In genomic region chr5:5365285-5366076, GRCm38 (mm10) we compare ENCODE assay signal across 25 mouse cellular contexts. TPM values are rescaled to one million over a fixed set of nuclear protein-coding genes. Genes with fewer than 3 reads are reported as not detected.
A peak's percentile ranks its signal among the peaks of the same experiment; 100 is the strongest.
DNase-seq lines count a peak whose midpoint lies in the region; ATAC-seq and TF ChIP-seq lines count a peak whose summit lies in the region.
"Had no signal": no experiment of that assay in that cellular context is flagged by ENCODE, and none has a peak within 500 bp of the region (broad histone marks: within the 10 kb centered on the region; RNA-seq: fewer than 3 reads in every experiment).

No protein-coding gene starts in this region.

- ATAC-seq in kidney, embryonic 15.5 days (replicated peaks; ENCODE audit: low FRiP score), result no peak
- ATAC-seq: forebrain, embryonic 16.5 days; intestine, embryonic 16.5 days had no signal

- dilution Hi-C loops in CH12.LX (cut with MboI; ENCODE audit: extremely low pct_ligation_motif_present, extremely low pct_unique_long_range_greater_than_20kb, low sequenced_read_pairs), result no loop called here

- no peak for TF ChIP-seq CTCF in kidney, adult 2 months (conservative IDR thresholded peaks at IDR 0.05; ENCODE audit: insufficient read depth, insufficient read length, low read depth, low read length)
- TF ChIP-seq CTCF in lung, adult 2 months (IDR thresholded peaks at IDR 0.05; ENCODE audit: insufficient read depth, low read length), result no peak
- no peak for TF ChIP-seq CTCF in CH12.LX (conservative IDR thresholded peaks at IDR 0.05 in 1 of 2, IDR thresholded peaks at IDR 0.05 in 1 of 2; ENCODE audit: low read depth in 2 of 2, low read length in 2 of 2)

- 0 out of 2 replicates have a peak, but pooled peaks cover 3% of the 10 kb centered on the region for H3K4me1 ChIP-seq in kidney, adult 2 months (ENCODE audit: control insufficient read depth, insufficient read depth, low read length)
- 0 out of 2 replicates have a peak, but pooled peaks cover 2% of the 10 kb centered on the region for H3K4me1 ChIP-seq in kidney, embryonic 15.5 days
- H3K4me1 ChIP-seq in lung, adult 2 months (ENCODE audit: control insufficient read depth, insufficient read depth, low read length), result peaks cover 6% of the 10 kb centered on the region
- peaks cover 4 to 51% of the 10 kb centered on the region in 2 experiments; a peak in 3 of 4 replicates for H3K4me1 ChIP-seq in CH12.LX (ENCODE audit: control insufficient read depth in 1 of 2, insufficient read depth in 2 of 2)
- H3K4me1 ChIP-seq: limb, embryonic 13.5 days had no signal

- 0 out of 2 replicates have a peak, but pooled peaks cover 3% of the 10 kb centered on the region for H3K9me3 ChIP-seq in kidney, embryonic 15.5 days (replicated peaks)
- peaks cover 4% of the 10 kb centered on the region for H3K9me3 ChIP-seq in CH12.LX (replicated peaks; ENCODE audit: low read length)
- H3K9me3 ChIP-seq: heart, embryonic 15.5 days; hindbrain, embryonic 13.5 days had no signal

- in situ Hi-C loops in CH12.LX (cut with MboI; ENCODE audit: low pct_ligation_motif_present, low pct_unique_long_range_greater_than_20kb, low sequenced_read_pairs), result loop anchor here (25.0 kb wide), 1 partner anchor 403 kb away; no protein-coding TSS in a partner anchor

- no peak for TF ChIP-seq RAD21 in CH12.LX (IDR thresholded peaks at IDR 0.05; ENCODE audit: low read depth, low read length)

- H3ac ChIP-seq in myocyte (ENCODE audit: control insufficient read depth, insufficient read length), result no peak overlapping the region

- no peak for TF ChIP-seq POLR2A in kidney, adult 2 months (IDR thresholded peaks at IDR 0.05; ENCODE audit: low read depth, low read length)
- TF ChIP-seq POLR2A in lung, adult 2 months (IDR thresholded peaks at IDR 0.05; ENCODE audit: borderline replicate concordance, extremely low read depth, low read depth, low read length), result no peak
- TF ChIP-seq POLR2A in CH12.LX (IDR thresholded peaks at IDR 0.05; ENCODE audit: low read depth, low read length) (no peak), myocyte (IDR thresholded peaks at IDR 0.05; ENCODE audit: insufficient read length, low read depth) (no peak)

- H3K4me2 ChIP-seq in kidney, embryonic 15.5 days, result no peak overlapping the region
- H3K4me2 ChIP-seq in CH12.LX (ENCODE audit: insufficient read depth, low read depth, poor library complexity, severe bottlenecking), result peak overlapping the region; percentile 79
- no peak overlapping the region for H3K4me2 ChIP-seq in myocyte (ENCODE audit: low read depth)
- H3K4me2 ChIP-seq: heart, embryonic 15.5 days; hindbrain, embryonic 13.5 days; limb, embryonic 13.5 days; liver, embryonic 11.5 days had no signal

- H3K4me3 ChIP-seq in kidney, adult 2 months (ENCODE audit: insufficient read depth, low read depth, low read length), result no peak overlapping the region
- H3K4me3 ChIP-seq in kidney, embryonic 15.5 days (replicated peaks), result no peak overlapping the region
- H3K4me3 ChIP-seq in lung, adult 2 months (replicated peaks; ENCODE audit: extremely low read depth, low read depth, low read length), result no peak overlapping the region
- H3K4me3 ChIP-seq in CH12.LX (replicated peaks in 1 of 3; ENCODE audit: low read depth in 2 of 3, low read length in 2 of 3, poor library complexity in 1 of 3), result peak overlapping the region in 1 of 3 experiments; percentile 28
- no peak overlapping the region for H3K4me3 ChIP-seq in myocyte
- H3K4me3 ChIP-seq: erythroblast, embryonic 14.5 days; heart, embryonic 10.5 days; heart, embryonic 15.5 days; hindbrain, embryonic 13.5 days; limb, embryonic 13.5 days had no signal

- no peaks in the 10 kb centered on the region for H3K27me3 ChIP-seq in kidney, adult 2 months (replicated peaks; ENCODE audit: control insufficient read depth, insufficient read depth, low read length)
- no peaks in the 10 kb centered on the region for H3K27me3 ChIP-seq in kidney, embryonic 15.5 days
- H3K27me3 ChIP-seq in CH12.LX (replicated peaks) (no peaks in the 10 kb centered on the region), myocyte (ENCODE audit: control insufficient read depth, insufficient read depth, insufficient read length) (no peaks in the 10 kb centered on the region)
- H3K27me3 ChIP-seq: heart, embryonic 15.5 days; hindbrain, embryonic 13.5 days; limb, embryonic 13.5 days had no signal

- peak; percentile 33 for DNase-seq in kidney, adult 2 months
- DNase-seq in lung, adult 18-20 months, result peak; percentile 28 to 35
- DNase-seq in lung, adult 2 months, result no peak
- DNase-seq in CH12.LX (ENCODE audit: extremely low read depth), result no peak
- DNase-seq in right cerebral cortex, postnatal 25 days, result no peak
- DNase-seq: adrenal gland, postnatal 25 days; cerebellum, adult 11-12 months; cerebellum, adult 9-11 months; heart, postnatal 36 days; midbrain, embryonic 14.5 days; spleen, adult 18-20 months; thymus, adult 18-20 months; thymus, postnatal 25 days had no signal

- no peak overlapping the region for H3K9ac ChIP-seq in kidney, embryonic 15.5 days
- H3K9ac ChIP-seq in CH12.LX (ENCODE audit: insufficient read depth, low read depth), result no peak overlapping the region; the same call in 1 of the 2 replicates
- H3K9ac ChIP-seq: heart, embryonic 15.5 days; hindbrain, embryonic 13.5 days; limb, embryonic 13.5 days had no signal

- 68% methylated on average over 14 of the region's 14 CpGs for WGBS in kidney, adult 2 months
- 81% methylated on average over 14 of the region's 14 CpGs for WGBS in kidney, embryonic 15.5 days
- 66% methylated on average over 14 of the region's 14 CpGs for WGBS in lung, adult 2 months

- no peaks in the 10 kb centered on the region for H3K36me3 ChIP-seq in kidney, adult 2 months (ENCODE audit: control insufficient read depth, insufficient read depth, low read length)
- peaks cover 3% of the 10 kb centered on the region; the same call in 1 of the 2 replicates for H3K36me3 ChIP-seq in kidney, embryonic 15.5 days
- H3K36me3 ChIP-seq in CH12.LX (replicated peaks in 1 of 2; ENCODE audit: control insufficient read depth in 1 of 2, insufficient read depth in 1 of 2, low read length in 1 of 2) (peaks cover 0 to 21% of the 10 kb centered on the region in 2 experiments), myocyte (ENCODE audit: control insufficient read depth, insufficient read depth) (peaks cover 8% of the 10 kb centered on the region)
- H3K36me3 ChIP-seq: heart, embryonic 15.5 days had no signal

- TF ChIP-seq EP300 in CH12.LX (IDR thresholded peaks at IDR 0.05; ENCODE audit: low read length), result 0 out of 2 replicates have a peak, but pooled peaks have one; percentile 49

- H3K79me2 ChIP-seq in CH12.LX (replicated peaks; ENCODE audit: control insufficient read depth, extremely low read depth, insufficient read depth, poor library complexity, severe bottlenecking) (no peaks in the 10 kb centered on the region; the same call in none of the 2 replicates), myocyte (ENCODE audit: control insufficient read depth, insufficient read depth) (peaks cover 26% of the 10 kb centered on the region)

- no peak overlapping the region for H3K27ac ChIP-seq in kidney, adult 2 months (ENCODE audit: insufficient read depth, low read depth, low read length)
- no peak overlapping the region for H3K27ac ChIP-seq in kidney, embryonic 15.5 days
- peak overlapping the region; percentile 37 for H3K27ac ChIP-seq in CH12.LX (ENCODE audit: insufficient read depth, low read depth)
- H3K27ac ChIP-seq: heart, embryonic 10.5 days; heart, embryonic 15.5 days; hindbrain, embryonic 13.5 days; limb, embryonic 13.5 days; macrophage; stomach, postnatal 0 days had no signal

TF ChIP-seq in CH12.LX, 34 proteins besides CTCF, POLR2A, EP300 and RAD21 (continues in another document):
- TF ChIP-seq MYC (IDR thresholded peaks at IDR 0.05; ENCODE audit: low read depth, low read length) (0 out of 2 replicates have a peak, but pooled peaks have one; percentile 58), TCF12 (IDR thresholded peaks at IDR 0.05; ENCODE audit: low read depth, low read length) (peak; percentile 48; the same call in 1 of the 2 replicates), MAZ (IDR thresholded peaks at IDR 0.05; ENCODE audit: low read depth, low read length) (no peak; the same call in 1 of the 2 replicates), MAX (IDR thresholded peaks at IDR 0.05; ENCODE audit: low read length) (peak; percentile 56; the same call in 1 of the 2 replicates), RCOR1 (conservative IDR thresholded peaks at IDR 0.05; ENCODE audit: low read depth, low read length) (0 out of 2 replicates have a peak, but pooled peaks have one; percentile 55), UBTF (IDR thresholded peaks at IDR 0.05; ENCODE audit: low read depth, low read length) (no peak), IRF4 (IDR thresholded peaks at IDR 0.05; ENCODE audit: low read depth, low read length) (peak; percentile 36; the same call in 1 of the 2 replicates), CHD2 (IDR thresholded peaks at IDR 0.05; ENCODE audit: low read length) (peak; percentile 81), BHLHE40 (IDR thresholded peaks at IDR 0.05; ENCODE audit: low read depth, low read length) (peak; percentile 35; the same call in 1 of the 2 replicates), SMC3 (IDR thresholded peaks at IDR 0.05; ENCODE audit: low read depth, low read length) (no peak)

TF ChIP-seq in myocyte, 11 proteins besides CTCF, POLR2A, EP300 and RAD21:
- TF ChIP-seq MYOD1 (IDR thresholded peaks at IDR 0.05; ENCODE audit: control insufficient read depth in 1 of 3, insufficient read length in 2 of 3, low read depth in 2 of 3) (peak in 2 of 3 experiments; percentile 86 to 87), MAX (IDR thresholded peaks at IDR 0.05; ENCODE audit: low read depth) (no peak), TCF3 (IDR thresholded peaks at IDR 0.05; ENCODE audit: insufficient read length, low read depth) (no peak), CEBPB (IDR thresholded peaks at IDR 0.05; ENCODE audit: insufficient read depth, poor library complexity, severe bottlenecking) (no peak), TCF12 (IDR thresholded peaks at IDR 0.05; ENCODE audit: insufficient read depth, poor library complexity, severe bottlenecking) (peak; percentile 60), USF1 (IDR thresholded peaks at IDR 0.05; ENCODE audit: low read depth) (no peak), MYOG (IDR thresholded peaks at IDR 0.05; ENCODE audit: control insufficient read depth in 1 of 3, insufficient read depth in 1 of 3, insufficient read length in 2 of 3, low read depth in 2 of 3) (peak; percentile 36 to 94 (median 92))
TF ChIP-seq in myocyte: peak in this region for 3.

RNA-seq across cellular contexts. Expression of gene Cdk14, which starts 54.6 kb away (rescaled TPM):
- polyA plus RNA-seq in kidney, adult 2 months (2012; rRNA removed), result 2.2 and 2.6 TPM in 2 replicates
- polyA plus RNA-seq in kidney, embryonic 15.5 days (2015; fragmentation: Nextera tagmentation; extraction: Ambion mirVana), result 12.2 and 13.8 TPM in 2 replicates
- polyA plus RNA-seq in lung, adult 2 months (2012; rRNA removed), result 12.5 and 19.0 TPM in 2 replicates
- total RNA-seq in CH12.LX (2012; rRNA removed) (9.3 and 12.0 TPM in 2 replicates), CH12.LX (2014; rRNA removed) (3.5 and 3.7 TPM in 2 replicates)
- polyA plus RNA-seq in CH12.LX (2012; ENCODE audit: insufficient read length, low read depth) (8.9 TPM in 2 replicates), myocyte (2012; fragmentation: generic; extraction: Trizol) (11.2 TPM)
- polyA plus RNA-seq: erythroblast, embryonic 14.5 days had no signal

Comparison
In these comparisons a context has a peak if more than half of its experiments do, and no peak if none do; other contexts are left out.
1. DNase-seq: peak in kidney, adult 2 months (single experiment) and lung, adult 18-20 months (2 of 2); none in lung, adult 2 months (single experiment), CH12.LX (single experiment) and right cerebral cortex, postnatal 25 days (single experiment).